Mouse (Mus musculus): ENCODE measurements around the gene Cnrip1.

DNA sequence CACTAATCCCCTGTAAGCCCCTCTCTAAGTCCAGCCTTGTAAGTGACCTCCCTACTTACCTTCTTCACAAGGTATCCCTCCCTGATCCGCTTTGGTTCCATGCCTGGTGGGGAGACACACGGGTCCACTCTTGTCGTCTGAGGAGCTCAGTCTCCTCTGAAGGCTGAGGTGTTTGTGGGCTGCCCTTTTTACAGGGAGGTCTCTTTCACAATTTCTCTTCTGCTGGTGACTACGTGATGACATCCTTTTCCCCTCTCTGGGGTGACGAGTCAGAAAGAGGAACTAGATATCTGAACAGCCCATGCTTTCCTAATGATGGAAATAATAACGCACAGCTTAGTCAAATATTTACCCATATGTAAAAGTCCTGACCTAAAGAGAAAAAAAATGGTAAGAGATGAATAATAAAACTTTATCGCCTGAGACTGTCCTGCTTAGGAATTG lies 42.9 kb upstream of the Cnrip1 start:
- TF ChIP-seq CTCF (IDR thresholded peaks at IDR 0.05; ENCODE audit: control insufficient read depth, insufficient read depth, insufficient replicate concordance, low read depth, low read length) (no peak), POLR2A (IDR thresholded peaks at IDR 0.05; ENCODE audit: control insufficient read depth, low read depth, low read length) (no peak)

All from testis, adult 2 months (tissue).